Mouse (Mus musculus): ENCODE results near the gene Xbp1. TPM values are rescaled to one million over a fixed set of nuclear protein-coding genes. Genes with fewer than 3 reads are reported as not detected.
A peak's percentile ranks its signal among the peaks of the same experiment; 100 is the strongest.
"Not testable (repeated sequence)": the region's sequence is repeated elsewhere in the genome, so short reads cannot be mapped to it uniquely, and the experiment has no call there.

Xbp1 gene
- polyA plus RNA-seq (2017; shearing (Covaris generic)) = 10 to 100 TPM; 52.4 to 55.6 TPM

- ATAC-seq = peak; percentile 89
Observed at GRCm38 (mm10) chr11:5520412-5521265, at the start of gene Xbp1. Gene Xbp1, plus strand, starts transcription at chr11:5520659.

GRCm38 (mm10) chr11:5474130-5474529 is 46.3 kb upstream of the Xbp1 start:
- ATAC-seq = peak; percentile 43

GRCm38 (mm10) chr11:5475556-5476118 is 44.8 kb upstream of the Xbp1 start:
- not testable (repeated sequence) for ATAC-seq

DNA sequence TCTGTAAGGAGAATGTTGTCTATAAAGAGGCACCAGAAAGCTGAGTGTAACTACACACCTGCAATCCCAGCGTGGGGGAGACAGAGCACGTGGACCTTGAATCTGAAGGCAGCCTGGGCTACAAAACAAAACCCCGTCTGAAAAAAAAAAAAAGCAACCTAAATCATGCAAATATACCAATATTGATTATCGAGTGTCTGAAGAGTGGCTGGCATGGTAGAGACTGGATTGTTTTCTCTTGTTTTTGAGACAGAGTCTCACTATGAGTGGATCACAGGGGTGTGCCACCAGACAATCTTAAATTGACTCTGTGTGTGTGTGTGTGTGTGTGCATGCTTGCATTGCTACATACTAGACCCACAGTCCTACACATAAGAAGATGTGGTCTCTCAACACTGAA is 43.7 kb upstream of the Xbp1 start:
- no peak for ATAC-seq

- ATAC-seq = no peak
Observed at GRCm38 (mm10) chr11:5478193-5478592, 42.3 kb upstream of the Xbp1 start.

GRCm38 (mm10) chr11:5478831-5479230 is 41.6 kb upstream of the Xbp1 start:
- ATAC-seq = no peak

DNA sequence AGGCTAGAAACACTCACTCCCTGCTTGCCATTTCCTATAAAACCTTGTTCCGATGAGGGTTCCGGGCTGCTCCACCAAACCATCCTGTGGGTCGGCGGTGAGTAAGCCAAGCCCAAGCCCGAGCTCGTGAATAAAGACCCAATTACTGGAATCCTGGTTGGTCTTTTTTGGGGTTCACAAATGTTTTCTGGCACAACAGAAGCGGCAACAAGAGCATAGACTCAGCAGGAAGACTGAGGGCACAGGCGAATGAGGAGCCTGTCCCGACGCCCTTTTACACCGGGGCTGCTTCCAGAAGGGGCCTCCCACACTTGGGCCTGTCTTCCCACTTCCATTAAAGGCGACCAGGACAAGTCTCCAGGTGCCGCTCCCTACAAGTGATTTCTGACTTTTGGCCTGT is 37.9 kb upstream of the Xbp1 start:
- no peak for ATAC-seq

GRCm38 (mm10) chr11:5485193-5486011 is 35.1 kb upstream of the Xbp1 start:
- ATAC-seq = peak; percentile 85

DNA sequence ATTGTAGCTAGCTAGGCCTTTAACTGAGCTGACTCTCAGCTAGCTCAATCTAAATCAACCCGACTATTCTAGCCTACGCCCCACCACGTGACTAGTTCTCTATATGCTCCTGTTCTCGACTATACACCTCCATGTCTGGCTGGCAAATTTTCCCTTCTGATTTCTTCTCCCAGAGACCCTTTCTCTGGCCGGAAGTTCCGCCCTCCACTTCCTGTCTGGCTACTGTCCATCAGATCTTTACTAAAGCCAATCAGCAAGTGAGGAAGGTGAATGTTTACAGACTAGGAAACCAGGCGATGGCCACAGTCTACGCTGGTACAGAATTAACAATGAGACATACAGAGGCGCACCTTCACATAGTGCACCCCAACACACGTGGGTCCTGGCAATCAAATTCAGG is 31.0 kb upstream of the Xbp1 start:
- not testable (repeated sequence) for ATAC-seq

DNA sequence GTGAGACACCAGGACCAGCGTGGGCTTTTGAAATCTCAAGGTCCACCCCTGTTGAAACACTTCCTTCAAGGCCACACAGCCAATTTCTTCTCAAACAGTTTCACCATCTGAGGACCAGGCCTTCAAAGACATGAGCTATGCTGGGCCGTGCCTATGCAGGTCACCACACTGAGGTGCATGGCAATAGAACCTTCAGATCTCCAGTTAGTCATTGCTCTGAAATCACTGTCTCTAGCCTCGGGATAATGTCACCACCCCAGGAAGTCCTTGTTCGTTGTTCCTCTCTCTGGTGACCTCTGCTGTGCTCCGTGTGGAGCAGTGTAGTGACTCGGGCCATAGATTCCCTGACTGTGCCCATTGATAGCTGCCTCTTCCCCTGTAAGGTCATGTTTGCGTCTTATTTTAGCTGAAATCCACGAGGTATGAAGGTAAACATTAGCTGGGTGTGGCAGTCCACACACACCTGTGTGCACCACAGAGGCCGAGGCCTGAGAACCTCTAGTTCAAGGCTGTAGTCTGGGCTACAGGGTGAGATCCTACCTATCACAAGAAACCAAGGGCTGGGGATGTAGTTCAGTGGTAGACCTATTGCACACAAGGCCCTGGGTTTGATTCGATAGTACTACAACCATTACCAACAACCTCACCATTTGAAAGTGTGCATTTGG is 29.3 kb upstream of the Xbp1 start:
- ATAC-seq = no peak

DNA sequence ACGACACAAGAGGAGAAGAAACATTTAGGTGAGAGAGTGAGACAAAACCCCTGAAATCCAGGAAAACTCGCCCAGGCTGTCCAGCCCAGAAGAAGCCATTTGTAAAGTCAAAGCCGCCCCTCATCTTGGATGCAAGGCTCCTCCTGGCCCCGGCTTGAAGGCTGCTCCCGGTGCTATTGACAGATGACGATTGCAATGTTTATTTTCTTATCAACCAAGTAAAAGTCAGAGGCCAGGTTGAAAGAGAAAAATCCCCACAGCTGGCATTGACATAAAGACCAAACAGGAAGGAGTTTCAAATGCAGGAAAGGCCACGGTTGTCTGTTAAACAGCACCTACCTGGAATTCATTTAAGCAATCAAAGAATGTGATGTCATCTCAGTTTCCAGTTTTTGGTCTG is 28.5 kb upstream of the Xbp1 start:
- ATAC-seq = no peak

DNA sequence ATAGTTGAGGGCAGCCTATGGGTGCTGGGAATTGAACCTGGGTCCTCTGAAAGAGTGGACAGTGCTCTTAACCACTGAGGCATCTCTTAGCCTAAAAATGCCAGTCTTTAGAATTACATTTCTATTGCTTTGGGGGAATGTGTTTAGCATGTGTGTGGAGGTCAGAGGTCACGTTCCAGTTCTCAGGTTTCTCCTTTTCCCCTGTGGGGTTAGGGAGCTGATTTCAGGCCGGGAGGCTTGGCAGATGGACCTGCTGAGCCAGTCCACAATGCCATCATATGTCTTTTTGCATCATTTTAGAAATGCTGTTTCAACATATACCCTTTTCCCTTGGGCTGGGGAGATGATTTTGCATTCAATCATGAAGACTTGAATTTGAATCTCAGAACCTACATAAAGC is 26.6 kb upstream of the Xbp1 start:
- ATAC-seq = no peak

- no peak for ATAC-seq
Observed at GRCm38 (mm10) chr11:5495286-5495832, 25.1 kb upstream of the Xbp1 start.

- no peak for ATAC-seq
Observed at GRCm38 (mm10) chr11:5495906-5496305, 24.6 kb upstream of the Xbp1 start.

- no peak for ATAC-seq
Observed at GRCm38 (mm10) chr11:5496559-5497248, 23.8 kb upstream of the Xbp1 start.

DNA sequence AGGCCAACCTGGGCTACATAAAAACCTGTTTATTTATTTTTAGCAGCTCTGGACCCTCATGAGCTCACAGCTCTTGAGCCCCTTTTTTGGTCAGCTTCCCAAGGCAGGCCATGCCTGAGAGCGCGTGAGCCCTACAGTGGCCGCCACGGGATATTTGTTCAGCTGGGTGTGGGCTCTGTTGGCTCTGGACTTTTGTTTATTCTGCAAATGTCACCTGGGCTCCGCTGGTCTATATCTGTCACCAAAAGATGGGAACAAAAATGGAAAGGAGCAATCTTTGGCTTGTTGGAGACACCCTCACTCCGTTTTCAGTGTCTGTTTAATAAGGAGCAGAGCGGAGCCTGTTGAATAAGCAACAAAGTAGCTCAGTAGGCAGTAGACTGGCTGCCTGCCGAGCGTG is 22.0 kb upstream of the Xbp1 start:
- no peak for ATAC-seq

DNA sequence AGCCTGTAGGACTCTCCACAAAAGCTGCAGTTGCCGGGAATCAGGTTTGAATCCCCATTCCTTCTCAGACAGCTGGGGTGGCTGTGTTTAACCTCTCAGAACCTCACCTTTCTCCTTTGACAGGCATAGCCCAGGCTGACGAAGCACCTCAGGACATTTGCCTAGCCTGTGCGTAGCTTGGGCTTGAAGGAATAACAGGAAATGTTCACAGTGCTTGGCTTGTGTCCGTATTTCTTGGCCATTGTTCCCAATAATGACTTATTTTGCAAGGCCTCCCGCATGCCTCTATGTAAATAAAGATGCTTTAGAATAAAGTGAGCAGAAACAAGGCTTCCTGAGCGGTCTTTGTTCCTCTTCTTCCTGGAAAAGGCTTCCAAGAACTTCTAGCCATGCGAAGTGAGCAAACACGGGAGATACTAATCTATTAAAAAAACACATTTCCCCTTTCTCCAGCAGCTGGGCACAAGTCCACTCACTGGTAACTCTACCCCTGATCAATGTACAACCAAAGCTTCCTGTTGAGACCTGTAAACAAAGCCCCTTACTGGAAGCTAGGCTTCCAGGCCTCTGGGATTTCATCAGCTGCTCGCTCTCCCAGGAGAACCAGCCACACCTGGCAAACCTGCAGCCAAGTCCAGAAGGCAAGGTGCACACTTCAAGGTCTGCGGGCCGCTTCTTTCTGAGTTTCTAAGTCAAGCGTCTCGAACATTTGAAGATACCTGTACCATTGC is 21.4 kb upstream of the Xbp1 start:
- no peak for ATAC-seq

DNA sequence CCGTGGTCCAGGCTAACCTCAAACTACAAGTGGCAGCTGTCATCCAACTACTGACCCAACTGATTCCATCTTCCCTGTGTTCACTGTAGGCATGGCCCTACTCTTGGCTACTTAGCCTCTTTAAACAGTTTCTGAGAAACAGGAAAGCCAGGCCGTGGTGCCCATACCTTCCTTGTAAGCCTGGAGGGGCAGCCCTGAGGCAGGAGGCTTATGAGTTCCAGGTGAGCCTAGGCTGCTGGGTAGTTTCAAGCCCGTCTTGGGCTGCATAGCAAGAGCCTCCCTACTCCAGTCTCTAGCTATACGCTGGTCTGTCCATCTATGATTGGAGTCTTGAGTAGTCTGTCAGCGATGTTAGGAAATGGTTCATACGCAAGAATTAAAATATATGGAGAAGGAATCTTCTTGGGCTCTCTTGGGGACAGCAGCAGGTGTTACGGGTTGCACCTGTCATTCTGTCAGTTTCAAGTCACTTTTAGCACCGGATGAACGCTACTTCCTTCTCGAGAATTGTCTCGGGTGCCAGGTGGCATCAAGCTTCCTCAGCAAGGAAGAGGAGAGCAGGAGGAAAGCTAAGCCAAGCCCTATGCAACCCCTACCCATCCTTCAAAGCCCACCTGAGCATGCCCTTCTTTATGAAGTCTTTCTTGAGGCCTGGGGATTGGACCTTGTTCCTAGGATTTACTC is 20.4 kb upstream of the Xbp1 start:
- ATAC-seq = no peak

DNA sequence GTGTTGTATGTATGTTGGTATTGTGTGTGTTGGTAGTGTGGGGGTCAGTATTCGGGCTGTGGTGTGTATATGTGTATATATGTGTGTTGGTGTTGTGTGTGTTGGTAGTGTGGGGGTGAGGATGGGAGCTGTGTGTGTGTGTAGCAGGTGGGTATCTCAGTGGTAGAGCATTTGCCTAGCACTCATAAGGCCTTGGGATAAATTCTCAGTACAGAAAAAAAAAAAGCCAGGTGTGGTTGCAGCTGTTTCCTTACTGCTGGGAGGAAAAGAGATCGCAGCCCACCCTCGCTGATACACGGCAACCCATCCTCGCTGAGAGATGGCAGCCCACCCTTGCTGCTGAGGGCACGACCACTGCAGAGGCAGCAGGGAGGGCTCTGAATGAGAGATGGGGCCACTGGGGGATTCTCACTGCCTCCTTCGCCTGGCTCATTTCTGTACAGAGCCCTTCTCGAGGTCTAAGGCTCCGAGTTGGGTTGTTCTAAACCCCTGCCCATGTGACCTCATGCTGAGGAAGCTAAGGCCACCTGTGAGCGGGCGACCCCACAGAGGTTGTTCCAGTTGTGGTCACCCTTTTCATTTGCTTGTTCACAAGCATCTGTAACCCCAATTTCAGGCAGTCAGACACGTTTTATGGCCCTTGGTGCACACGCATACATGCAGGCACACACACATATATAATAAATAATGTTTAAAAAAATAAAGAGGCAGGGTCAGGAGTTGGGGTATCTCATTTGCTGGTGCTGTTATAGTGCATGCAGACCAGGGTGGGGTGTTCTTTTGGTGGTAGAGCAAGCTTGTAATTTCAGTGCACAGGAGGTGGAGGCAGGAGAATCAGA is 19.3 kb upstream of the Xbp1 start:
- no peak for ATAC-seq

All from activated CD4-positive, CD25-positive, alpha-beta regulatory T cell, adult 4 months (primary cell).